Mouse (Mus musculus) heart, embryonic 11.5 days (tissue): ENCODE measurements around the gene Pde4b. TPM values are rescaled to one million over a fixed set of nuclear protein-coding genes. Genes with fewer than 3 reads are reported as not detected.

ENCODE experiments used
- ATAC-seq: fragments of 200-750 bp; cut with Nextera tagmentation; replicated peaks from 2 replicates; pipeline ENCODE4 v1.8.0; 2017; ENCODE audit warnings: moderate library complexity; ENCODE audit not compliant: insufficient number of reproducible peaks, low FRiP score, low TSS enrichment
- H3K27ac ChIP-seq: fragments of 300-500 bp; sonication (generic); 2 replicates; pipeline ENCODE4 v1.5.1; 2014; ENCODE audit warnings: mild to moderate bottlenecking, low read depth, low read length
- H3K27me3 ChIP-seq: fragments of 300-500 bp; sonication (generic); 2 replicates; pipeline ENCODE4 v1.6.1; 2014; ENCODE audit warnings: mild to moderate bottlenecking, low read length, mixed read lengths; ENCODE audit not compliant: control insufficient read depth, insufficient read depth
- H3K36me3 ChIP-seq: fragments of 300-500 bp; sonication (generic); 2 replicates; pipeline ENCODE4 v1.6.1; 2014; ENCODE audit warnings: mild to moderate bottlenecking, low read length, moderate library complexity, mixed read lengths; ENCODE audit not compliant: control insufficient read depth, insufficient read depth
- H3K4me1 ChIP-seq: fragments of 300-500 bp; sonication (generic); 2 replicates; pipeline ENCODE4 v1.6.1; 2014; ENCODE audit warnings: low read length; ENCODE audit not compliant: control insufficient read depth, insufficient read depth
- H3K4me2 ChIP-seq: fragments of 300-500 bp; sonication (generic); 2 replicates; pipeline ENCODE4 v1.6.1; 2014; ENCODE audit warnings: mild to moderate bottlenecking, moderate library complexity
- H3K4me3 ChIP-seq: fragments of 300-500 bp; sonication (generic); 2 replicates; pipeline ENCODE4 v1.5.1; 2014; ENCODE audit warnings: low read depth, low read length
- H3K9ac ChIP-seq: fragments of 300-500 bp; sonication (generic); 2 replicates; pipeline ENCODE4 v1.6.1; 2014; ENCODE audit warnings: mild to moderate bottlenecking, low read depth, low read length, moderate library complexity
- H3K9me3 ChIP-seq: fragments of 300-500 bp; sonication (generic); replicated peaks from 2 replicates; pipeline ENCODE4 v1.6.1; 2016; ENCODE audit warnings: low read length; ENCODE audit not compliant: control insufficient read depth
- WGBS: fragments of 180-500 bp; shearing (Covaris S2); extraction: QIAGEN DNeasy Blood & Tissue Kit; methylation state at CpG from one replicate; pipeline ENCODE4 v1.1.7; 2014; ENCODE audit not compliant: insufficient replicate concordance; 5-methylcytosine and 5-hydroxymethylcytosine counted together
- polyA plus RNA-seq: library from polyadenylated mRNA; unstranded; fragments of >200 nt; fragmentation: Nextera tagmentation; extraction: Ambion mirVana; gene quantifications from 2 replicates; pipeline ENCODE4 v1.2.1, GENCODE M21; 2014

The Pde4b gene
- polyA plus RNA-seq, 1 experiment from 2014 or later = 23.9 TPM

DNA sequence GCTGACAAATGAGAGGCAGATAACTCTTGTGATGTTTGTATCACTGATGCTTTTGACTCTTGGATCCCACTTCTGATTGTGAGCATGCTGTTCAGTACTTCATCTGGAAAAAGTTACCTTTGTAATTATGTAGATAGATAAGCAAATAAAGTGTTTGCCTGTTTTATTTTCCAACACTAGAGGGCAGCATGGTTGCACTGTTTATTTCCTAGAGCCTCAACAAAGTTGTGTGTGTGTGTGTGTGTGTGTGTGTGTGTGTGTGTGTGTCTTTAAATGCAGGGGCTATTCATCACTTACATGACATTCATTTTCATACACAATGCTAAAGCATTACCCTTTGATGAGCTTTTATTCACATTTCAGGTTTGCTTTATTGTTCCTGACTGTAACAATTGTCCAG, 139.4 kb downstream of the Pde4b start:
- no peak overlapping the region for H3K9ac ChIP-seq

DNA sequence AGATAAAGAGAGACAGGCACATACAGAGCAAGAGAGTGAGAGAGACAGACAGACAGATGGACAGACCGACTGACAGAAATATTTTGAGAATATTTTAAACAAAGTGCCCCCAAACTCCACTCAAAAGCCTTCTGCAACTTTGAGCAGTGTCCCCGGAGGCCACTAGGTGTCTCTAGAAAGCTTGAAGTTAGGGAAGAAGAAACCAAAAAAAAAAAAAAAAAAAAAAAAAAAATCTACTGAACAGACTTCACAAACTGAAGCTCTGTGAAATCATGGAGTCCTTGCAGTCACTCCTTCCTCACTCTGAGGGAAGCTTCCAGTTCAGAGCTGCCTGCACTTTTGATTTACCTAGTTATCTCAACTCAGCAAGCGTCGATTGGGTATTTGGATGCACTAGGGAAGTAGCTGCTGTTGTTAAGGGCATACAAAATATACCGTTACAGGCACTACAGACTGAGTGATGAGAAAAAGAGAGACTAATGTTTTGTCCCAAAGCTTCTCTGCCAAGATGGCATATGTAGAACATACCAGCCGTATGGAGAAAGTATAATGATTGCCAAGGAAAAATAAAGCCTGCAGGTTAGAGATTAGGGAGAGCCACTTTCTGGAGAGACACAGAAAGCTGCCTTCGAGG, 141.7 kb downstream of the Pde4b start:
- Histone ChIP-seq H3K9ac (no peak overlapping the region), H3K36me3 (no peaks in the 10 kb centered on the region), H3K4me3 (no peak overlapping the region), H3K27me3 (no peaks in the 10 kb centered on the region), H3K4me2 (no peak overlapping the region), H3K9me3 (no peaks in the 10 kb centered on the region), H3K4me1 (peaks cover 16% of the 10 kb centered on the region), H3K27ac (no peak overlapping the region)
- ATAC-seq = no peak
- 49% methylated on average over 7 of the region's 7 CpGs for WGBS

More for the DNA sequence above, 139.4 kb downstream of the Pde4b start:
- H3K9me3 ChIP-seq = no peaks in the 10 kb centered on the region
- no peaks in the 10 kb centered on the region for H3K36me3 ChIP-seq
- ATAC-seq = no peak
- H3K4me2 ChIP-seq = no peak overlapping the region
- H3K27ac ChIP-seq = no peak overlapping the region
- peaks cover 16% of the 10 kb centered on the region for H3K4me1 ChIP-seq
- H3K4me3 ChIP-seq = no peak overlapping the region
- H3K27me3 ChIP-seq = no peaks in the 10 kb centered on the region

DNA sequence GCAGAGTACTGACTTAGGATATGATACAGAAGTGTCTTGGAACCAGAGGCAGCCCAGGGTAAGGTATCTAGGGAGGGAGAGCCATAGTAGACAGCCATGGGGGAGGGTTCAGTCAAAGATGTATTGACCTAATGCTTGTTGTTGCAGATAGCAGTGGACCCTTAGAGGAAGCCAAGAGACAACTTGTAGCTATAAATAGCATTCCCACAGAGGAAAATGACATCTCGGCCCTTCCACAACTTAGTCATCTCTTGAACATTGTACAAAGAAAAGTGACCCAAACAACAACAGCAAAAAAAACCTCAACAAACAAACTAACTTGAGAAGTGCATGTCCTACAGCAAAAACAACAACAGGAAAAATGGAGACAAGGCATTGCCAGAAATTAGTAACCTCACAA, 143.6 kb downstream of the Pde4b start:
- 0 out of 2 replicates have a peak overlapping the region, but pooled peaks have one; percentile 16 for H3K4me2 ChIP-seq
- no peak overlapping the region for H3K4me3 ChIP-seq
- no peak overlapping the region for H3K9ac ChIP-seq
- no peak overlapping the region for H3K27ac ChIP-seq
- no peaks in the 10 kb centered on the region for H3K27me3 ChIP-seq
- 21% methylated on average over 1 of the region's 1 CpGs for WGBS
- H3K36me3 ChIP-seq = no peaks in the 10 kb centered on the region
- H3K4me1 ChIP-seq = peaks cover 16% of the 10 kb centered on the region
- ATAC-seq = no peak
- H3K9me3 ChIP-seq = no peaks in the 10 kb centered on the region

DNA sequence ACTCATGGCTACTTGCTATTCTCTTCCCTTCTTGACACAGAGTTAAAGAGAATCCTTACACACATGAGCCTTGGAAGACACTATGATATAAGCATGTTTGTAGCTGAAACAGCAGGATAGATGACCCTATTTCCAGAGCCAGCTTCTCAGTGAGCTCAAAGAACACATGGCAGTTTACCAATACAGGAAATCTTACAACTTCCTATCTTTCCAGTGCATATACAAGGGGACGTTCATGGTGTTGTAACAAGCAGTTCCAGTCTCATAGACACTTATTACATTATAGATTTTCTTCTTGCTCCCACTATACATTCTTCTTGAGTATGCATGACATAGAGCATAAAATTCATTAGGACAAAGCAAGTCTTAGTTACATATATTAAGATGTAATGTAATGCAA, 146.3 kb downstream of the Pde4b start:
- 65% methylated on average over 1 of the region's 1 CpGs for WGBS

GRCm38 (mm10) chr4:102235151-102235550, 147.8 kb downstream of the Pde4b start:
- no peak overlapping the region for H3K9ac ChIP-seq
- no peak overlapping the region for H3K4me3 ChIP-seq
- H3K27ac ChIP-seq = no peak overlapping the region
- H3K9me3 ChIP-seq = no peaks in the 10 kb centered on the region
- no peak for ATAC-seq
- H3K4me2 ChIP-seq = no peak overlapping the region
- no peaks in the 10 kb centered on the region for H3K27me3 ChIP-seq
- no peaks in the 10 kb centered on the region for H3K36me3 ChIP-seq
- peaks cover 9% of the 10 kb centered on the region for H3K4me1 ChIP-seq
- 63% methylated on average over 2 of the region's 2 CpGs for WGBS

More for the DNA sequence above, 146.3 kb downstream of the Pde4b start:
- Histone ChIP-seq H3K4me2 (no peak overlapping the region), H3K36me3 (no peaks in the 10 kb centered on the region), H3K27ac (no peak overlapping the region), H3K9me3 (no peaks in the 10 kb centered on the region), H3K4me3 (no peak overlapping the region), H3K27me3 (no peaks in the 10 kb centered on the region), H3K4me1 (peaks cover 16% of the 10 kb centered on the region), H3K9ac (no peak overlapping the region)
- no peak for ATAC-seq

- no peak overlapping the region for H3K27ac ChIP-seq
- no peak overlapping the region for H3K4me2 ChIP-seq
- WGBS = 73% methylated on average over 2 of the region's 2 CpGs
Observed at GRCm38 (mm10) chr4:102239102-102239501, 151.8 kb downstream of the Pde4b start.

DNA sequence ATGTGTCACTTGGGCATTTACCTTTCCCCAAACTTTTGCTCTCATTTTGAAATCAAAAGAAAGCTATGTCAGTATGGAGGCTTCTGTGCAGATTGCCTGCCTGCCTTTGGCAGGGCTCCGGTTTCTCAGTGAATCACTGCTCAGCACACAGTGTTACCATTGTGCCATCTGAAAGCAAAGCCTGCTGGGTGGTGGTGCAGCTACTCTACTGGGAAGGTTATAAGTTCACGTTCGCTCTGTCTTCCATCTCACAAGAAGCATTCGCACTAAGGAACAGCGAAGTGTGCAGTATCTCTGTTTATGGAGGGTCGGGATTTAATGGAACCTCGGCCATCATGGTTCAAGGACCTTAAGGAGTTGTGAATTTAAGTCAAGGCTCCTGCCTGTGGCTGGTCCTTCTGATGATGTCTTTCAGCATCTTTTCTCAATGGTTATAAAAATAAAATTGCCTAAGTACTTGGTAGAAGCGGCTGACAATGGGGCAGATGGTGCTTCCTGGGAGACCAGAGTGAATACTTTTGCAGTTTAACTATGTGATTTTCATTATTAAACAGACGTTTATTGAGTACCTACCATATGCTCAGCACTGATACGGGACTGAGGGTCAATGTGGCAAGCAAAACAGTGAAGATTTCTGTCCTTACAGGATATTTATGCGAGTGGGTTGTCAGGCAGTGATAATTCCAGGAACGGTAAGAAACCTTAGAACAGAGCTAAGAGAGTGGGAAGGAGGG, 152.5 kb downstream of the Pde4b start:
- Histone ChIP-seq H3K4me2 (no peak overlapping the region), H3K9me3 (no peaks in the 10 kb centered on the region), H3K9ac (no peak overlapping the region), H3K4me1 (no peaks in the 10 kb centered on the region), H3K36me3 (no peaks in the 10 kb centered on the region), H3K27ac (no peak overlapping the region), H3K4me3 (no peak overlapping the region), H3K27me3 (no peaks in the 10 kb centered on the region)
- WGBS = 76% methylated on average over 12 of the region's 12 CpGs
- ATAC-seq = no peak

More at GRCm38 (mm10) chr4:102239102-102239501, 151.8 kb downstream of the Pde4b start:
- no peaks in the 10 kb centered on the region for H3K36me3 ChIP-seq
- H3K9ac ChIP-seq = no peak overlapping the region
- no peaks in the 10 kb centered on the region for H3K4me1 ChIP-seq
- H3K27me3 ChIP-seq = no peaks in the 10 kb centered on the region
- no peaks in the 10 kb centered on the region for H3K9me3 ChIP-seq
- no peak overlapping the region for H3K4me3 ChIP-seq
- no peak for ATAC-seq

DNA sequence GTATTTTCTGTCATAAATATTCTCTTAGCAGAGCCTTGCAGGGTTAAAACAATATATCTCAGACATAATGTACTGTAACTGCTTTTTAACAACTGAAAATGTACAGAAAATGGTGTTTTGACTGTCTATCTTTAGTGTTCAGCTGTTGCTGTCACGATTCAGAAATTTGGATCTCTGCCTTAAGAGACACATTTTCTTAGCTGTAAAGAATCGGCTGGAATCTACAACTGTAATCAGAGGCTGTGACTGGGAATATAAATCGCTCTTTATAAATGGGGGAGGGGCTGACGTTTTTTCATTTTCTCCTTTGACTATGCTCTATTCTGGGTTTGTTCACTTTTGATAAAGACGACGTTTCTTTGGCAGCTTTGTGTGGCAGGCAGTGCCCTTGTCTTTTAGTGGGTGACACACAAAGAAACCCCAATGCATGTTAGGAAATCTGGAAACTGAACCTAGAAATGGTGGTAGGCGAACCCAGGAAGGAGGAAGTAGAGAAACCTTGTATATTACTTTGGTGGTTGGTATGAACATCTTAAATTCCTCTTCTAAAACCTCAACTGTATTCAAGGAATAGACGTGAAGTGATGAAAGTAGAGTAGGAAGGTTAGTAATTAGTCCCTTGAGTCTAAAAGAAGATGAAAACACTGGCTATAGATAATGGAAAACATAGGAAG, 153.5 kb downstream of the Pde4b start:
- no peaks in the 10 kb centered on the region for H3K9me3 ChIP-seq
- H3K9ac ChIP-seq = no peak overlapping the region
- no peak overlapping the region for H3K4me2 ChIP-seq
- no peaks in the 10 kb centered on the region for H3K27me3 ChIP-seq
- WGBS = 73% methylated on average over 8 of the region's 8 CpGs
- no peak overlapping the region for H3K4me3 ChIP-seq
- no peaks in the 10 kb centered on the region for H3K4me1 ChIP-seq
- no peak for ATAC-seq
- H3K36me3 ChIP-seq = no peaks in the 10 kb centered on the region
- H3K27ac ChIP-seq = no peak overlapping the region
